27 mouse cellular contexts compared by ENCODE assay signal in genomic region chr1:88694353-88694752, GRCm38 (mm10). TPM values are rescaled to one million over a fixed set of nuclear protein-coding genes. Genes with fewer than 3 reads are reported as not detected.
DNase-seq lines count a peak whose midpoint lies in the region; TF ChIP-seq lines count a peak whose summit lies in the region.
"Had no signal": no experiment of that assay in that cellular context is flagged by ENCODE, and none has a peak within 500 bp of the region (broad histone marks: within the 10 kb centered on the region; RNA-seq: fewer than 3 reads in every experiment).

No protein-coding gene starts in this region.

- no peak for TF ChIP-seq POLR2A in cerebellum, adult 2 months (IDR thresholded peaks at IDR 0.05; ENCODE audit: borderline replicate concordance, insufficient read depth, low read length)
- TF ChIP-seq POLR2A in thymus, adult 2 months (IDR thresholded peaks at IDR 0.05; ENCODE audit: control insufficient read depth, extremely low read depth, insufficient read depth, low read length, poor library complexity) = no peak

- TF ChIP-seq CTCF in cerebellum, adult 2 months (IDR thresholded peaks at IDR 0.05; ENCODE audit: borderline replicate concordance, insufficient read depth, low read depth, low read length) = no peak
- TF ChIP-seq CTCF in thymus, adult 2 months (IDR thresholded peaks at IDR 0.05; ENCODE audit: borderline replicate concordance, control insufficient read depth, extremely low read depth, insufficient read depth, low read length, poor library complexity) = no peak

- DNase-seq in cerebellum, adult 2 months = peak; percentile 32 to 50
- DNase-seq in cerebellum, postnatal 10 days = no peak
- peak; percentile 34 for DNase-seq in layer of hippocampus, adult 11-12 months (ENCODE audit: low spot score)
- DNase-seq in layer of hippocampus, postnatal 10 days (ENCODE audit: low spot score in 2 of 2) = no peak
- peak; percentile 39 for DNase-seq in thymus, postnatal 0 days (ENCODE audit: low spot score)
- DNase-seq in thymus, postnatal 4 days = no peak
- no peak for DNase-seq in thymus, adult 2 months
- DNase-seq: adrenal gland, postnatal 25 days; gastrocnemius, adult 2 months; gastrocnemius, postnatal 36 days; heart, adult 18-20 months; heart, postnatal 36 days; kidney, adult 2 months; kidney, postnatal 36 days; lung, embryonic 14.5 days; lung, postnatal 14 days; thymus, adult 18-20 months had no signal

- H3K27ac ChIP-seq in cerebellum, adult 2 months (ENCODE audit: insufficient read depth, low read length) = no peak overlapping the region
- no peak overlapping the region for H3K27ac ChIP-seq in thymus, adult 2 months (ENCODE audit: control insufficient read depth, insufficient read depth, low read length)
- H3K27ac ChIP-seq: embryonic facial prominence, embryonic 10.5 days; embryonic facial prominence, embryonic 15.5 days; forebrain, embryonic 13.5 days; gastrocnemius, adult 2 months; hindbrain, embryonic 12.5 days; hindbrain, postnatal 0 days; intestine, embryonic 15.5 days; liver, embryonic 15.5 days; midbrain, embryonic 12.5 days; neural tube, embryonic 13.5 days had no signal

- H3K4me3 ChIP-seq in cerebellum, adult 2 months (replicated peaks; ENCODE audit: insufficient read depth, low read depth, low read length) = no peak overlapping the region
- no peak overlapping the region for H3K4me3 ChIP-seq in thymus, adult 2 months (ENCODE audit: control insufficient read depth, insufficient read depth, low read length)
- H3K4me3 ChIP-seq: embryonic facial prominence, embryonic 10.5 days; embryonic facial prominence, embryonic 15.5 days; forebrain, embryonic 13.5 days; gastrocnemius, adult 2 months; hindbrain, embryonic 12.5 days; intestine, embryonic 15.5 days; liver, embryonic 15.5 days; midbrain, embryonic 12.5 days; myocyte; neural tube, embryonic 13.5 days had no signal

- H3K36me3 ChIP-seq in thymus, adult 2 months (ENCODE audit: control insufficient read depth, insufficient read depth, low read length) = peaks cover 9% of the 10 kb centered on the region; the same call in 1 of the 2 replicates
- H3K36me3 ChIP-seq: embryonic facial prominence, embryonic 15.5 days; intestine, embryonic 15.5 days; liver, embryonic 15.5 days had no signal

- H3K27me3 ChIP-seq in cerebellum, adult 2 months (ENCODE audit: control insufficient read depth, insufficient read depth, low read length) = no peaks in the 10 kb centered on the region
- H3K27me3 ChIP-seq in thymus, adult 2 months (ENCODE audit: control insufficient read depth, insufficient read depth, low read length) = no peaks in the 10 kb centered on the region
- H3K27me3 ChIP-seq: embryonic facial prominence, embryonic 15.5 days; forebrain, embryonic 13.5 days; hindbrain, embryonic 12.5 days; intestine, embryonic 15.5 days; midbrain, embryonic 12.5 days; neural tube, embryonic 13.5 days had no signal

- 77% methylated on average over 10 of the region's 10 CpGs for WGBS in cerebellum, adult 2 months
- WGBS in thymus, adult 2 months = 41% methylated on average over 10 of the region's 10 CpGs

- H3K4me1 ChIP-seq in cerebellum, adult 2 months (ENCODE audit: control insufficient read depth, insufficient read depth, low read length) = no peaks in the 10 kb centered on the region; the same call in 1 of the 2 replicates
- H3K4me1 ChIP-seq in thymus, adult 2 months (replicated peaks; ENCODE audit: control insufficient read depth, insufficient read depth, low read length) = peaks cover 33% of the 10 kb centered on the region
- H3K4me1 ChIP-seq: intestine, embryonic 15.5 days; liver, embryonic 15.5 days had no signal

RNA-seq across cellular contexts. Expression of gene Arl4c, which starts 7.7 kb away (rescaled TPM):
- 48.9 and 50.0 TPM in 2 replicates for polyA plus RNA-seq in cerebellum, adult 2 months (2012; rRNA removed)
- total RNA-seq in layer of hippocampus, postnatal 10 days (2021) = 10 to 100 TPM; 52.3 to 52.5 TPM
- 22.8 and 27.4 TPM in 2 replicates for polyA plus RNA-seq in thymus, postnatal 0 days (2015; fragmentation: Nextera tagmentation; extraction: Ambion mirVana)
- polyA plus RNA-seq in thymus, adult 2 months (2012; rRNA removed) = 71.3 and 98.8 TPM in 2 replicates

Comparison
In these comparisons a context has a peak if more than half of its experiments do, and no peak if none do; other contexts are left out.
1. DNase-seq: peak in cerebellum, adult 2 months (2 of 2), layer of hippocampus, adult 11-12 months (single experiment) and thymus, postnatal 0 days (single experiment); none in cerebellum, postnatal 10 days (0 of 2), layer of hippocampus, postnatal 10 days (0 of 2), thymus, postnatal 4 days (single experiment) and thymus, adult 2 months (single experiment).